Mouse (Mus musculus) thymus, postnatal 10 days (tissue): ENCODE measurements around the gene Trmu.
"Not testable (repeated sequence)": the region's sequence is repeated elsewhere in the genome, so short reads cannot be mapped to it uniquely, and the experiment has no call there.

Experiments used
- DNase-seq, 2 experiments: peaks; one replicate each; pipeline ENCODE4 v3.0.0; 2021; ENCODE audit warnings: low spot score in 2 of 2

Gene Trmu

GRCm38 (mm10) chr15:85878848-85879497 lies at the start of gene Trmu:
TSS of gene Trmu (plus strand) at chr15:85879312.
- peak; percentile 83 to 86 for DNase-seq

GRCm38 (mm10) chr15:85829470-85829869 lies 49.6 kb upstream of the Trmu start:
- DNase-seq = no peak

- DNase-seq = peak; percentile 69 to 74
Measured at GRCm38 (mm10) chr15:85831954-85832590, 47.0 kb upstream of the Trmu start, which contains the start of gene Ttc38. TSS of gene Ttc38 (plus strand) at chr15:85832306.

DNA sequence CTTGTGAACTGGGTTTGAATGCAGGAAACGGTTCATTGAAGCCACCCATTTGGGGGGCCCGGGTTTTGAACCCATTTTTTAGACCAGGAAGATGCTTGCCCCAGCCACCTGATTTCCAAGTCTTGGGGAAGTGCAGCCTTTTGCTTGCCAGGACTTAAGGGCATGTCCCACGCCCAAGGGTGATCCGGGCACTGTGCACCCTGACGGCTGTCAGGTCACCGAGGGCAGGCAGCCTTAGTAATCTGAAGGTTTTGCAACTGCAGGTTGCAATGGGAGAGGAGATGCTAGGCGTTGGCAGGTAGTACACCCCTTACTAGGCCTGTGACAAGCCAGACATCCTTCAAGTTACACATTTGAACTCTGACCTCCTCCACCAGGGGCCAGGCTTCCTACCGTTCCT lies 46.5 kb upstream of the Trmu start:
- DNase-seq = no peak

DNA sequence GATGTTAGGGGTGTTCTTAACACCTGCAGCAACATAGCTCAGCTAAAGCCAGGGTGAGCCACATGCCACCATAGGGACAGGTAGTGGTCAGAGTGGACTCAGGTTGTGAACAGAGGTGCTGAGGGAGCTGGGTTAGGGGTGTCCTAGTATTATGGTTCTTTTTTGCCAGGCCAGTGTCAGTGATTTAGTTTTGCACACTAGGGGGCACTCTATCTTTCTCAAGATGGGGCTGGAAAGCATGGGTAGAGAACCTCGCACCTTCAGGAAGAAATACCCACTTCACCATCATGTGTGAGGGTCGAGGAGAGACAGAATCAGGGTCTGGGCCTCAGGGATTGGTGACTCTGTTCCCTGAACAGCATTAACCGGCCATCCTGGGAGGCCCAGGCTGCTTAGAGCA lies 43.8 kb upstream of the Trmu start:
- peak in 1 of 2 experiments; percentile 25 for DNase-seq

GRCm38 (mm10) chr15:85836887-85837286 lies 42.2 kb upstream of the Trmu start:
- no peak for DNase-seq

- peak; percentile 16 to 67 for DNase-seq
Measured at GRCm38 (mm10) chr15:85840983-85841382, 38.1 kb upstream of the Trmu start.

GRCm38 (mm10) chr15:85841796-85842360 lies 37.2 kb upstream of the Trmu start:
- DNase-seq = no peak

- DNase-seq = no peak
Measured at GRCm38 (mm10) chr15:85845071-85845470, 34.0 kb upstream of the Trmu start.

GRCm38 (mm10) chr15:85851656-85852392 lies 27.3 kb upstream of the Trmu start:
- no peak for DNase-seq

DNA sequence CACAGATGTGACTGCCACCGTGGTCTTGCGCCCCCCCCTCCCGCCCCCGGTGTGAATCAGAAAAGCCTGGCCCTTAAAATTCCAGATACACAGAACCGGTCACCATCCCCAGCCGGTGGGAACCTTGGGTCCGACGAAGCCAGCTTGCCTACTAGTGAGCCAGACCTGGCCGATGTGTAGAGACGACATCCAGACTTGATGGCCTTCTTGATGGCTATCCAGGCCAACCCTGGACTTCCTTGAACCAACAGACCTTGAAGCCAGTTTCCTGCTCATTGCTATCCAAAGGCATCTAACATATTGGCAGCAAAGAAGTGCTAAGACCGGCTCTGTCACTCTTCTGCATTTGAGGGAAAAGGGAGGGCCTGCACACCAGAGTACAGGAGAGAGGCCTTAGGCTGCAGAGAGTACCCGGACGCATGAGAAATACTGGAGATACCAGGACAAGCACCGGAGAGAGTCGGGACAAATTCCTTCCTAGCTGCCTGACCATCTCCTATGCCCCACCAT lies 20.1 kb upstream of the Trmu start:
- DNase-seq = peak in 1 of 2 experiments; percentile 16

DNA sequence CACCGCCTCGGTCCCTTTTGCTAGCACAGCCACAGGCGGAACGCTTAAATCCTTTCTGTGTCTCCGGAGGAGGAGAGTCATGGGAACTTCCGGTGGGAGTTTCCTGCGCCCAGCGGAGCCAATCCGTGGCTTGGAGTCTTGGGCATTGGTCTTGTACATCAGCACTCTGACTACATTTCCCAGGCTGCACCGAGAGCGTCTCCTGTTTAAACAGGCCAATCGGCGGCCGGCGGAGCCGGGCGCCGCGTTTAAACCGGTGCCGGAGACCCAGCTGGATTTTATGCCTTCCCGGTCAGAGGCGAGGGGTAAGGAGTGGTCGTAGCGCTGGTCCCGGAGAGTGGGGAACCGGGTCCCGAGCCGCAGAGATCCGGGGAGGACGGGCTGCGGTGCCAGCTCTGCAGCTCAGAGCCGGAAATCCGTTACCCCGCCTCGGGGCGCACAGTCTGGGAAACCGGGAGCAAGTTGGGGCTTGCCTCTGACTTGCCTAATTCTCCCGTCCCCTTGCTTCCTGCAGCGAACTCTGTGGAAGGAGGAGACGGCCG lies 19.6 kb upstream of the Trmu start, which contains the start of gene Gtse1:
TSS of gene Gtse1 (plus strand) at position 256 of the 542 bp plus-strand sequence.
- peak; percentile 90 for DNase-seq

DNA sequence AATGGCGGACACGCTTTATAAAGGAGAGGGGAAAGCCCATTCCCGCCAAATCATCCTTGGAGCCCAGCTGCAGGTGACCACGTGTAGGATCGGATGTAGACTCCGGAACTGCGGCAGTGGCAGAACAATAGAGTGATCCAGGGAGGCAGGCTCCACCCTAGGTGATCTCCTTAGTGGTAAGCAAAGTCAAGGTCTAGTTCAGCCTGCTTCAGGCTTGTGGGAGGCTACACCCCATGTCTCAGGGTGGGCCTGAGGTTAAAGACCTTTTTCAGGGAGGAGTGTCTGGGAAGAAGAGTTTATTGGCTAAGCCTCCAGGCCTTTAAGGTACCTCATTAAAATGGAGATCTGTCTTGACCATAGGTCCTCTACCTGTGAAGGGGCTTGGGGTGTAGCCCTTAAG lies 13.2 kb upstream of the Trmu start:
- not testable (repeated sequence) for DNase-seq

DNA sequence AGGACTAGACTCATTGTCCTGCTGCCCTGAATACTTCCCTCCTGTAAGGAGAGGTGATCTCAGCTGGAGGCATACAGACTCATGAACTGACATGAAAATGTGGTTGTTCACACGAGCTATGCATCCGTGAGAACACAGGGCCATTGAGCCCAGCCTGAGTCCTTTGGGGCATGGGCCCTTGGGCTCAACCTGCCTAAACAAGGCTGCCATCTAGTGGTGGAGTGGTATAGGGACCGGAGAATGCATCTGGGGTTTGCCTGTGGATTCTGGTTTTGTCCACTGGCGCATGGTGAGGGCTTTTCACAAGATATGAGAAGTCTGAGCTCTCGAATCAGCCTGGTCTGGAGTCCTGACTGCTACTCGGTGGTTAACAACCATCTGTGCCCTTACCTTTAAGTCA lies 11.4 kb upstream of the Trmu start:
- peak; percentile 39 to 78 for DNase-seq

- no peak for DNase-seq
Measured at GRCm38 (mm10) chr15:85877336-85877735, 1.8 kb upstream of the Trmu start.

- no peak for DNase-seq
Measured at GRCm38 (mm10) chr15:85879498-85879895, 385 bp downstream of the Trmu start.

DNA sequence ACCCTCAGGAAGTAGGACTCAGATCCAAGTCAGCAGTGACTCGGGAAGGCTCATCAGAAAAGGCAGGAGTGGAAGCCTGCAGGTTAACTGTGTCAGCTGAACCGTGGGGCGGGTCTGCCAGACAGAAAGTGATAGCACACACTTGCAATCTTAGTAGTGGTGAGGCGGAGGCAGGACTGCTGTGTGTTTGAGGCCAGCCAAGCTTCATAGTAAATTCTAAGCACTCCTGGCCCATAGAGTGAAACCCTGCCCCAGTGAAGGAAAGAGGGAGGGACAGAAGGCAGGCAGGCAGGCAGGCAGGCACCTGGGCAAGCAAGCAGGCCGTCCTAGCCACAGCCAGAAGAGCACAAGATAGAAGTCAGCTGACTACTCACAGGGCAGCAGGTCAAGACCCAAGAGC lies 6.5 kb downstream of the Trmu start:
- no peak for DNase-seq

- no peak for DNase-seq
Measured at GRCm38 (mm10) chr15:85889235-85889634, 10.1 kb downstream of the Trmu start.

GRCm38 (mm10) chr15:85891971-85892370 lies 12.9 kb downstream of the Trmu start:
- DNase-seq = no peak

DNA sequence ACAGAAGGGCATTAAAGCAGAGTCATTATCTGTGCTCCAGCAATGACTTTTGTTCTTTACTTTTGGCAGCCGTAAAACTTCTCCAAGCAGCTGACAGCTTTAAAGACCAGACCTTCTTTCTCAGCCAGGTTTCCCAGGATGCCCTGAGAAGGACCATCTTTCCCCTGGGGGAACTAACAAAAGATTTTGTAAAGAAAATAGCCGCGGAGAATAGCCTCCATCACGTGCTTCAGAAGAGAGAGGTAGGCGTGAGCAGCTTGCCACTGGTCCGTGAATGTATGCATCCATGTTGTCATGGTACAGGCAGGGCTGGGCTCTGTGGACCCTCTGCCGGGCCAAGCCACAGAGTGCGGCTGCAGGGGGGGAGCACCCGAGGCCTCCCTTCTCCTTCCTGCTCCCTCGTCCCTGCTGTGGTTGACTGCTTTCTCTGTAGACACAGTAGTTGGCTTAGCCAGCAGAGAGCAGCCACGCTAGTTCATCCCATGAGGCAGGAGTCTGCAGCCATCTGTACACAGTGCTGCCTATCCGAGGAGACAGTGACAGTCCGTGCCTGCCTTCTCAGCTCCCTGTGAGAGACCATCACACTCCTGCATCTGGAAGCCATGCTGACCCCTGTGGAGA lies 13.5 kb downstream of the Trmu start:
- DNase-seq = no peak

GRCm38 (mm10) chr15:85893871-85894270 lies 14.8 kb downstream of the Trmu start:
- DNase-seq = no peak
